Mouse (Mus musculus): ENCODE measurements around the gene Kdm4a. TPM values are rescaled to one million over a fixed set of nuclear protein-coding genes. Genes with fewer than 3 reads are reported as not detected.

Kdm4a gene
- polyA plus RNA-seq, 1 experiment from 2014 or later, result 26.7 TPM

GRCm38 (mm10) chr4:118216726-118217595, 37.1 kb upstream of the Kdm4a start:
- no peaks in the 10 kb centered on the region for H3K9me3 ChIP-seq (ENCODE audit: control insufficient read depth, low read length)
- no peak for ATAC-seq (ENCODE audit: insufficient number of reproducible peaks, insufficient read depth, low FRiP score, low read depth)
- H3K4me2 ChIP-seq (ENCODE audit: low read length), result no peak overlapping the region
- no peak overlapping the region for H3K27ac ChIP-seq (replicated peaks in 1 of 2; ENCODE audit: control insufficient read depth in 1 of 2, insufficient read depth in 1 of 2, low read depth in 2 of 2, low read length in 2 of 2)
- peaks cover 82% of the 10 kb centered on the region for H3K36me3 ChIP-seq (ENCODE audit: control insufficient read depth, insufficient read depth, low read length)
- H3K4me1 ChIP-seq (ENCODE audit: control insufficient read depth in 2 of 2, insufficient read depth in 2 of 2, low read length in 2 of 2), result no peaks in the 10 kb centered on the region
- H3K27me3 ChIP-seq (ENCODE audit: control insufficient read depth, insufficient read depth, low read length), result no peaks in the 10 kb centered on the region
- 76% methylated on average over 17 of the region's 17 CpGs for WGBS
- no peak overlapping the region for H3K9ac ChIP-seq (ENCODE audit: low read length)
- no peak overlapping the region for H3K4me3 ChIP-seq (ENCODE audit: control insufficient read depth in 1 of 2, insufficient read depth in 1 of 2, low read depth in 1 of 2, low read length in 2 of 2)

DNA sequence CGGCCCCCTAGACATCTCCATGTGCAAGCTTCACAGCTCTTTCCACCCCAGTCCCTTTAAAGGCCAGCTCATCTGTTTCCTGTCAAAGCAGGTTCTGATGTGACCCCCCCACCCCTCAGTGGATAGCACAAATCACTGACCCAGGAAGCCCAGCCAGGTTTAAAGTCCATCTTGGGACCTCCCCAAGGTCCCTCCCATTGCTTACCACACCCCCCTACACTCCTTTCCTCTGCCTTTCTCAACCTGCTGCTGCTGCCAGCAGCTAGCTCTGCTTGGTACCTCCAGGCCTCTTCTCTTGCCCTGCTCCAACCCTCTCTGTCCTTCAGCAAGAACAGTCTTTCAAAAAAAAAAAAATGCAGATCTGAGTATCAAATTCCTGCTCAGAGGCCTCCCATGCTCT, 35.0 kb upstream of the Kdm4a start:
- Histone ChIP-seq H3K4me2 (ENCODE audit: low read length) (no peak overlapping the region), H3K27ac (replicated peaks in 1 of 2; ENCODE audit: control insufficient read depth in 1 of 2, insufficient read depth in 1 of 2, low read depth in 2 of 2, low read length in 2 of 2) (no peak overlapping the region), H3K9ac (ENCODE audit: low read length) (no peak overlapping the region), H3K27me3 (ENCODE audit: control insufficient read depth, insufficient read depth, low read length) (no peaks in the 10 kb centered on the region), H3K4me3 (ENCODE audit: control insufficient read depth in 1 of 2, insufficient read depth in 1 of 2, low read depth in 1 of 2, low read length in 2 of 2) (no peak overlapping the region), H3K4me1 (ENCODE audit: control insufficient read depth in 2 of 2, insufficient read depth in 2 of 2, low read length in 2 of 2) (no peaks in the 10 kb centered on the region), H3K9me3 (ENCODE audit: control insufficient read depth, low read length) (no peaks in the 10 kb centered on the region), H3K36me3 (ENCODE audit: control insufficient read depth, insufficient read depth, low read length) (peaks cover 82% of the 10 kb centered on the region)
- ATAC-seq (ENCODE audit: insufficient number of reproducible peaks, insufficient read depth, low FRiP score, low read depth), result no peak
- 90% methylated on average over 1 of the region's 1 CpGs for WGBS

DNA sequence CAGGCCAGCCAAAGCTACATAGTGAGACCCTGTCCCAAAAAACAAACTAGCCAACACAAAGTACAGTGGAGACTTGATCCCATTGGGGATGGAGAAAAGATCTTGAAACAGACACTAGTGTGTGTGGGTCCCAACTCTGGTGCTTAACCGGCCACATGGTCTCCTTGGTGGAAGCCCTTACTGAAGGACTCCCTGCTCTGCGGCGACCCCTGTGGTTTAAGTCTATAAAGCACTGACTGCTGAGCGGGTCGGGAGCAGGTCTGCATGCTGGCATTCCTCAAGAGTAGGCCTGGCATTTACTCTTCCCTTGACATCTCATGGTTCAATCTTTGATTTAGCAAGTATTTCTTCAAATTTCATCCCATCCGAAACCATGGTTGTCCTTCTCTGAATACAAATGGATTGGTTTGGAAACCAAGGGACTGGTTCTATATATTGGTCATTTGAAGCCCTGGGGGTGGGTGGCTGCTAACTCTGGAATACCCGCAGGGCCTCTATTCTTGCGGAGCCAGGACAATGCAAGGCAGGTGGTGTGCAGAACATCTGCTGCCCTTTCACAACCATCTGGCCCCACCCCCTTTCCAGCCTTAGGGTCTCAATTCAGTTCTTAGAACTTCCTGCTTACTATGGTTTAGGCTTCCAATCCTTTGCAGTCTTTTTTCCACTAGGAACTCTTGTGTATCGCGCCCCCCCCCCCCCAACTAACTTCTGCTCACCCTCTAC, 27.2 kb upstream of the Kdm4a start:
- no peak for ATAC-seq (ENCODE audit: insufficient number of reproducible peaks, insufficient read depth, low FRiP score, low read depth)
- H3K4me2 ChIP-seq (ENCODE audit: low read length), result no peak overlapping the region
- 75% methylated on average over 10 of the region's 10 CpGs for WGBS

DNA sequence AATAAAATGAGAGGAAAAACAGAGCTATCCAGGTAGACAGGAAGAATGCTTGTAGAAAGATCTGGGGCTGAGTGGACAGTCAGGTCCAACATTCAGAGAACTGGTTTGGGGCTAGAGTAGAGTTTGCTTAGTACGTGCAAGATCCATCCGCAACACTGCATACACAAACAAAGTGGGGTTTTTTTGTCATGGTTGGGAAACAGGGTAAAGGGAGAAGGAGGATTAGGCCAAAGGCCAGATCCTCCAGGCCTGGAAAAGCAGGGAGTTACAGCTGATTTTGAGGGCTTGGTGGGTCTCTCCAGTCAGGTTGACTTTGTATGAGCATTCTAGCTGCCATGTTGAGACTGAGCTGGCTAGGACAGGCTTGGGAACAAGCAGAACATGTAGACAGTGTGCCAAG, 26.1 kb upstream of the Kdm4a start:
- 87% methylated on average over 2 of the region's 2 CpGs for WGBS
- no peak for ATAC-seq (ENCODE audit: insufficient number of reproducible peaks, insufficient read depth, low FRiP score, low read depth)

More for the DNA sequence above, 27.2 kb upstream of the Kdm4a start:
- H3K27ac ChIP-seq (replicated peaks in 1 of 2; ENCODE audit: control insufficient read depth in 1 of 2, insufficient read depth in 1 of 2, low read depth in 2 of 2, low read length in 2 of 2), result no peak overlapping the region
- no peak overlapping the region for H3K4me3 ChIP-seq (ENCODE audit: control insufficient read depth in 1 of 2, insufficient read depth in 1 of 2, low read depth in 1 of 2, low read length in 2 of 2)
- no peak overlapping the region for H3K9ac ChIP-seq (ENCODE audit: low read length)
- H3K27me3 ChIP-seq (ENCODE audit: control insufficient read depth, insufficient read depth, low read length), result no peaks in the 10 kb centered on the region
- no peaks in the 10 kb centered on the region for H3K4me1 ChIP-seq (ENCODE audit: control insufficient read depth in 2 of 2, insufficient read depth in 2 of 2, low read length in 2 of 2)
- H3K36me3 ChIP-seq (ENCODE audit: control insufficient read depth, insufficient read depth, low read length), result peaks cover 45% of the 10 kb centered on the region
- no peaks in the 10 kb centered on the region for H3K9me3 ChIP-seq (ENCODE audit: control insufficient read depth, low read length)

DNA sequence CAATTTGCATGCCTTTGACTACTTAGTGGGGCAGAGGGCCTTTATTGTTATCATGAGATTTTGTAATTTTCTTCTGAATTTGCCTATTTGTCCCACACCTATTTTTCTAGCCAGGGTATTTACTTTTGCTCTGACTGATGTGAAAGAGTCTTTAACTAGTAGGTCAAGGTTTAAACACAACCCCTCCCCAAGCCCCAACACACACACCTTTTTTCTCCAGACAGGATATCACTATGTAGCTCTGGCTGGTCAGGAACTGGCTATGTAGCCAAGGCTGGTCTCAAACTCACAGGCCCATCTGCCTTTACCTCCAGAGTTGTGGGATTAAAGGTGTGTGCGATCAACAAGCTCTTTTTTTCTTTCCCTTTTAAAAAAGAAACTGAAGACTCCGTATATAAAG, 19.2 kb upstream of the Kdm4a start:
- Histone ChIP-seq H3K27ac (replicated peaks in 1 of 2; ENCODE audit: control insufficient read depth in 1 of 2, insufficient read depth in 1 of 2, low read depth in 2 of 2, low read length in 2 of 2) (no peak overlapping the region), H3K9me3 (ENCODE audit: control insufficient read depth, low read length) (no peaks in the 10 kb centered on the region), H3K4me1 (ENCODE audit: control insufficient read depth in 2 of 2, insufficient read depth in 2 of 2, low read length in 2 of 2) (peaks cover 0 to 5% of the 10 kb centered on the region in 2 experiments; a peak in 3 of 4 replicates), H3K9ac (ENCODE audit: low read length) (no peak overlapping the region), H3K4me2 (ENCODE audit: low read length) (no peak overlapping the region), H3K4me3 (ENCODE audit: control insufficient read depth in 1 of 2, insufficient read depth in 1 of 2, low read depth in 1 of 2, low read length in 2 of 2) (no peak overlapping the region), H3K36me3 (ENCODE audit: control insufficient read depth, insufficient read depth, low read length) (no peaks in the 10 kb centered on the region), H3K27me3 (ENCODE audit: control insufficient read depth, insufficient read depth, low read length) (no peaks in the 10 kb centered on the region)
- 86% methylated on average over 2 of the region's 2 CpGs for WGBS
- ATAC-seq (ENCODE audit: insufficient number of reproducible peaks, insufficient read depth, low FRiP score, low read depth), result no peak

More for the DNA sequence above, 26.1 kb upstream of the Kdm4a start:
- no peak overlapping the region for H3K27ac ChIP-seq (replicated peaks in 1 of 2; ENCODE audit: control insufficient read depth in 1 of 2, insufficient read depth in 1 of 2, low read depth in 2 of 2, low read length in 2 of 2)
- H3K4me2 ChIP-seq (ENCODE audit: low read length), result no peak overlapping the region
- H3K27me3 ChIP-seq (ENCODE audit: control insufficient read depth, insufficient read depth, low read length), result no peaks in the 10 kb centered on the region
- peaks cover 33% of the 10 kb centered on the region for H3K36me3 ChIP-seq (ENCODE audit: control insufficient read depth, insufficient read depth, low read length)
- no peaks in the 10 kb centered on the region for H3K4me1 ChIP-seq (ENCODE audit: control insufficient read depth in 2 of 2, insufficient read depth in 2 of 2, low read length in 2 of 2)
- H3K9ac ChIP-seq (ENCODE audit: low read length), result no peak overlapping the region
- H3K9me3 ChIP-seq (ENCODE audit: control insufficient read depth, low read length), result no peaks in the 10 kb centered on the region
- no peak overlapping the region for H3K4me3 ChIP-seq (ENCODE audit: control insufficient read depth in 1 of 2, insufficient read depth in 1 of 2, low read depth in 1 of 2, low read length in 2 of 2)

- no peak overlapping the region for H3K9ac ChIP-seq (ENCODE audit: low read length)
- WGBS, result 73% methylated on average over 3 of the region's 3 CpGs
- no peaks in the 10 kb centered on the region for H3K9me3 ChIP-seq (ENCODE audit: control insufficient read depth, low read length)
- H3K27me3 ChIP-seq (ENCODE audit: control insufficient read depth, insufficient read depth, low read length), result no peaks in the 10 kb centered on the region
- no peak overlapping the region for H3K4me2 ChIP-seq (ENCODE audit: low read length)
- peaks cover 0 to 5% of the 10 kb centered on the region in 2 experiments; a peak in 3 of 4 replicates for H3K4me1 ChIP-seq (ENCODE audit: control insufficient read depth in 2 of 2, insufficient read depth in 2 of 2, low read length in 2 of 2)
- H3K27ac ChIP-seq (replicated peaks in 1 of 2; ENCODE audit: control insufficient read depth in 1 of 2, insufficient read depth in 1 of 2, low read depth in 2 of 2, low read length in 2 of 2), result no peak overlapping the region
- no peak for ATAC-seq (ENCODE audit: insufficient number of reproducible peaks, insufficient read depth, low FRiP score, low read depth)
- H3K36me3 ChIP-seq (ENCODE audit: control insufficient read depth, insufficient read depth, low read length), result no peaks in the 10 kb centered on the region
- no peak overlapping the region for H3K4me3 ChIP-seq (ENCODE audit: control insufficient read depth in 1 of 2, insufficient read depth in 1 of 2, low read depth in 1 of 2, low read length in 2 of 2)
Observed at GRCm38 (mm10) chr4:118198606-118199005, 18.8 kb upstream of the Kdm4a start.

- Histone ChIP-seq H3K4me1 (ENCODE audit: control insufficient read depth in 2 of 2, insufficient read depth in 2 of 2, low read length in 2 of 2) (peaks cover 0 to 5% of the 10 kb centered on the region in 2 experiments; a peak in 3 of 4 replicates), H3K4me2 (ENCODE audit: low read length) (peak overlapping the region; percentile 32), H3K9ac (ENCODE audit: low read length) (no peak overlapping the region), H3K36me3 (ENCODE audit: control insufficient read depth, insufficient read depth, low read length) (no peaks in the 10 kb centered on the region), H3K27me3 (ENCODE audit: control insufficient read depth, insufficient read depth, low read length) (no peaks in the 10 kb centered on the region), H3K9me3 (ENCODE audit: control insufficient read depth, low read length) (no peaks in the 10 kb centered on the region), H3K27ac (replicated peaks in 1 of 2; ENCODE audit: control insufficient read depth in 1 of 2, insufficient read depth in 1 of 2, low read depth in 2 of 2, low read length in 2 of 2) (peak overlapping the region; percentile 27 to 50; a peak in 2 of 4 replicates), H3K4me3 (ENCODE audit: control insufficient read depth in 1 of 2, insufficient read depth in 1 of 2, low read depth in 1 of 2, low read length in 2 of 2) (no peak overlapping the region)
- ATAC-seq (ENCODE audit: insufficient number of reproducible peaks, insufficient read depth, low FRiP score, low read depth), result no peak; the same call in 1 of the 2 replicates
- WGBS, result 29% methylated on average over 10 of the region's 10 CpGs
Observed at GRCm38 (mm10) chr4:118196185-118196584, 16.3 kb upstream of the Kdm4a start.
